Mouse (Mus musculus): ENCODE results near the gene Mtfr2.

GRCm38 (mm10) chr10:20398224-20398623 is 50.7 kb downstream of the Mtfr2 start:
- TF ChIP-seq CTCF (IDR thresholded peaks at IDR 0.05; ENCODE audit: insufficient read depth, low read depth, low read length), result no peak
- TF ChIP-seq POLR2A (IDR thresholded peaks at IDR 0.05; ENCODE audit: insufficient read depth, low read depth, low read length), result no peak
